Mouse (Mus musculus) hindbrain, embryonic 15.5 days (tissue): ENCODE results near the gene Mpc1. TPM values are rescaled to one million over a fixed set of nuclear protein-coding genes. Genes with fewer than 3 reads are reported as not detected.
"Not testable (repeated sequence)": the region's sequence is repeated elsewhere in the genome, so short reads cannot be mapped to it uniquely, and the experiment has no call there.

Source experiments
- ATAC-seq: fragments of 200-750 bp; cut with Nextera tagmentation; 2 replicates; pipeline ENCODE4 v1.8.0; 2017; ENCODE audit warnings: low read depth, moderate number of reproducible peaks, moderate TSS enrichment; ENCODE audit not compliant: low FRiP score
- H3K27ac ChIP-seq: fragments of 300-500 bp; sonication (generic); replicated peaks from 2 replicates; pipeline ENCODE4 v1.5.1; 2015; ENCODE audit warnings: mild to moderate bottlenecking, inconsistent platforms
- H3K27me3 ChIP-seq: fragments of 300-500 bp; sonication (generic); 2 replicates; pipeline ENCODE4 v1.6.1; 2015; ENCODE audit warnings: control low read depth, inconsistent platforms
- H3K36me3 ChIP-seq: fragments of 300-500 bp; sonication (generic); 2 replicates; pipeline ENCODE4 v1.6.1; 2015; ENCODE audit warnings: control low read depth, inconsistent platforms
- H3K4me1 ChIP-seq: fragments of 300-500 bp; sonication (generic); replicated peaks from 2 replicates; pipeline ENCODE4 v1.6.1; 2015; ENCODE audit warnings: control low read depth, inconsistent platforms
- H3K4me2 ChIP-seq: fragments of 300-500 bp; sonication (generic); 2 replicates; pipeline ENCODE4 v1.6.1; 2015; ENCODE audit warnings: moderate library complexity, mild to moderate bottlenecking, inconsistent platforms
- H3K4me3 ChIP-seq: fragments of 300-500 bp; sonication (generic); 2 replicates; pipeline ENCODE4 v1.5.1; 2015; ENCODE audit warnings: mild to moderate bottlenecking, inconsistent platforms
- H3K9ac ChIP-seq: fragments of 300-500 bp; sonication (generic); 2 replicates; pipeline ENCODE4 v1.6.1; 2015; ENCODE audit warnings: inconsistent platforms
- H3K9me3 ChIP-seq: fragments of 300-500 bp; sonication (generic); 2 replicates; pipeline ENCODE4 v1.6.1; 2016; ENCODE audit warnings: control low read depth, inconsistent platforms
- WGBS: fragments of 180-500 bp; shearing (Covaris S2); methylation state at CpG from one replicate; pipeline ENCODE4 v1.1.7; 2015; 5-methylcytosine and 5-hydroxymethylcytosine counted together
- polyA plus RNA-seq: library from polyadenylated mRNA; unstranded; fragments of >200 nt; fragmentation: Nextera tagmentation; extraction: Ambion mirVana; gene quantifications from 2 replicates; pipeline ENCODE4 v1.2.1, GENCODE M21; 2015

Gene Mpc1
- polyA plus RNA-seq, 1 experiment from 2014 or later = 341 TPM

DNA sequence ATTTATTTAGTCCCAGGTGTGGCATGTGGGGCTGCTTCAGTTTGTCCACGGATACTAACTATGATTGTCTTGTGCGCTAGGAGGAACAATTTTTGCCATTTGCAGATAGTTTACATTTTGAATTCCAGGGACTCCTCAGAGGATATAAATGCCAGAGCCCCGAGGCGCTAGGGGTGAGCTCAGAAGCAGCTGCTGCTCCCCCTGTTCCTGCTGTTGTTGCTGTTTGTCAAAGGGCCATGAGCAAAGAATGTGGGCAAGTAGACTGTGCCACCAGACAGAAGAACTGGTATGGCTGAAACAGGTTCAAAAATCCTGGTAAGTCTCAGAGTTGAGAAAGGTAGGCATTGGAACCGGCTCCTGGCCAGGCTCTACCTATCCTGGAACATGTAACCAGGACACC is 21.0 kb downstream of the Mpc1 start:
- H3K9me3 ChIP-seq = no peaks in the 10 kb centered on the region
- no peak overlapping the region for H3K4me3 ChIP-seq
- no peaks in the 10 kb centered on the region for H3K4me1 ChIP-seq
- no peaks in the 10 kb centered on the region for H3K36me3 ChIP-seq
- no peak overlapping the region for H3K27ac ChIP-seq
- 66% methylated on average over 5 of the region's 5 CpGs for WGBS
- no peak overlapping the region for H3K4me2 ChIP-seq
- no peak overlapping the region for H3K9ac ChIP-seq
- no peaks in the 10 kb centered on the region for H3K27me3 ChIP-seq
- ATAC-seq = no peak

DNA sequence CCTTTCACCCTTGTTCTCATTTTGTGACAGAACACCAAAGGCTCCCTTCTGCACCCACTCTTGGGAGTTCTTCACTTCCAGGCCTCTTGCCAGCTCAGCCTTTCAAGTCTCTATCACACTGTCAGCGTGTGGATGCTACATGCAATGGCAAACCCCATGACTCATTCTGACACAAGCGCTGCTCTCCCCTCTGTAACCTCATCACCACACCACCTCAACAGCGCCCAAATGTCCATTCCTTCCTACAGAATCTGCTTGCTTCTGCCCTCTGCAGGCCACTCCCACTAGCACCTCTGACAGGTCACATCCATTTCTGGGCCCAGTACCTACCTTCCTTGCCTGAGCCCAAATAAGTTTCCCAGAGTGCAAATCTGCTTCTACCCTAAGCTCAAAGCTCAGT is 23.1 kb downstream of the Mpc1 start:
- no peaks in the 10 kb centered on the region for H3K27me3 ChIP-seq
- H3K4me2 ChIP-seq = no peak overlapping the region
- WGBS = 23% methylated on average over 3 of the region's 3 CpGs
- no peak for ATAC-seq
- H3K36me3 ChIP-seq = no peaks in the 10 kb centered on the region
- H3K9ac ChIP-seq = no peak overlapping the region
- H3K4me1 ChIP-seq = 0 out of 2 replicates have a peak, but pooled peaks cover 4% of the 10 kb centered on the region
- no peak overlapping the region for H3K27ac ChIP-seq
- H3K9me3 ChIP-seq = no peaks in the 10 kb centered on the region
- no peak overlapping the region for H3K4me3 ChIP-seq

DNA sequence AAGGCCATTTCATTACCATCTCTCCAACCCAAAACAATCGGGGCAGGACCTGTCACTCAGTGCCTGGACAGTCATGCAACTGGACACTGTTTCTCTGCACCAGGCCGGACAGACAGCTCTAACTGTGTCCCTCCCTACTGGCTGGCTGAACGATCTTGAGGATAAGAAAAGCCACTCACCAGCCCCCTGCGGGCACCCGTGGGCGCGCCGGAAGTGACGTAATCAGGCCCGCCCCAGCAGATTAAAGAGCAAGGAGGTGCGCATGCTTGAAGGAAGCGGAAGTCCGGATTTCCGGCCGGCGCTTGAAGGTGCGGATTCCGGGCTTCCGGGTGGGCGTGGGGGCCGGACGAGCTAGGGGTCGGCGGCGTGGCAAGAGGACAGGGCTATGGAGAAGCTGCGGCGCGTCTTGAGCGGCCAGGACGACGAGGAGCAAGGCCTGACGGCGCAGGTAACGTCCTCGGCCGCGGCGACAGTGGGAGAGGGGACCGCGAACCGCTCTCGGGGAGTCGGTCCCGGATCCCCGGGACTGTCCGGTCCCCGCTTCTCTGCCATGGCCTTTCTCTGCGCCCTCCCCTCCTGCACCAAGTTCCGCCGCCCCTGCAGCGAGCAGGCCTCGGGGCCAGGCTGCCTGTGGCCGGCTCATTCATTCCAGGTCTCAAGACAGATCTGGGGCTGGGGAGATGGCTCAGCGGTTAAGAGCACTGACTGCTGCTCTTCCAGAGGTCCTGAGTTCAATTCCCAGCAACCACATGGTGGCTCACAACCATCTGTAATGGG is 28.3 kb downstream of the Mpc1 start, which contains the start of gene Sft2d1:
Gene Sft2d1 (plus strand): TSS at position 265 of the 777 bp plus-strand sequence.
- Histone ChIP-seq H3K9me3 (no peaks in the 10 kb centered on the region), H3K4me3 (peak within 1 kb of the TSS; percentile 59), H3K27me3 (no peaks in the 10 kb centered on the region), H3K36me3 (no peaks in the 10 kb centered on the region), H3K9ac (peak within 1 kb of the TSS; percentile 71), H3K27ac (peak within 1 kb of the TSS; percentile 88), H3K4me1 (peaks cover 27% of the 10 kb centered on the region), H3K4me2 (peak within 1 kb of the TSS; percentile 61)
- WGBS = under 1% methylated on average over 52 of the region's 54 CpGs
- ATAC-seq = peak; percentile 95

DNA sequence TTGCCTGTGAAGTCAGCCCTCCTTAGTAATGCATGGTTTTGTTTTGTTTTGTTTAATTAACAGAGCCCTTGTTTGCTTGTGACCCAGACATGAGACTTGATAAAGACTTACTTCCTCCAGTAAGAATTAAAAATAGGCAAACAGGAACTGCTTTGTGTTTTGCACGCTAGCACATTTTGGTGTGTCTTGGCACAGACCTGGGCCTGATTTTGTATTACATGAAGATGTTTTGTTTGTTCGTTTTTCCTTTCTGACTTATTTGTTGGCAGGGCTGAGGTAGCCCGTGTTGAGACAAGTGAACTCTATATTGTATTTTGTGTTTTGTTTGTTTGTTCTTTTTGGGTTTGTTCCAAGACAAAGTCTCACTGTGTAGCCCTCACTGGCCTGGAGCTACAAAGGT is 29.0 kb downstream of the Mpc1 start:
- ATAC-seq = no peak
- WGBS = 52% methylated on average over 3 of the region's 3 CpGs

DNA sequence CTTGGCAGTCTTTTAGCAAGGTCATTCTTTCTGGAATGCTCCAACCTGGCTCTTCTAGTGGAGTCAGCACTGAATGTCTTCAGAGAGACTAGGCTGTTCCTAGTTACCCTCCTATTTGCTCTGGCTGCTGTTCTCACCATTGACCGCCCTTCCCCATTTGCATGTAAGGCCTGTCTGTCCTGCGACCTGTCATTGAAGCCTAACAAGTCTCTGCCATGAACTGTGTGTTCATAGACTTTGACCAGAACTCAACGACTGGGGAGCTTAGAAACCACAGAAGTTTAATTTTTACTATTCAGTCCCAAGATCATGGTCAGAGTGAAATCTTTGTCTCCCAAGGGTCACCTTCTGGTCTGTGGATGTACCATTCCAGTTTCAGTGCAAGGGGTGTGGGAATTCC is 31.3 kb downstream of the Mpc1 start:
- Histone ChIP-seq H3K36me3 (no peaks in the 10 kb centered on the region), H3K4me2 (no peak overlapping the region), H3K9ac (no peak overlapping the region), H3K27ac (no peak overlapping the region), H3K27me3 (no peaks in the 10 kb centered on the region), H3K9me3 (no peaks in the 10 kb centered on the region), H3K4me3 (no peak overlapping the region), H3K4me1 (peaks cover 27% of the 10 kb centered on the region)
- no peak for ATAC-seq
- WGBS = 93% methylated on average over 3 of the region's 3 CpGs

More for the DNA sequence above, 29.0 kb downstream of the Mpc1 start:
- Histone ChIP-seq H3K27me3 (no peaks in the 10 kb centered on the region), H3K27ac (peak overlapping the region; percentile 88; the same call in 1 of the 2 replicates), H3K4me2 (peak overlapping the region; percentile 61), H3K9me3 (no peaks in the 10 kb centered on the region), H3K4me1 (peaks cover 27% of the 10 kb centered on the region), H3K36me3 (no peaks in the 10 kb centered on the region), H3K9ac (peak overlapping the region; percentile 71), H3K4me3 (peak overlapping the region; percentile 59)

DNA sequence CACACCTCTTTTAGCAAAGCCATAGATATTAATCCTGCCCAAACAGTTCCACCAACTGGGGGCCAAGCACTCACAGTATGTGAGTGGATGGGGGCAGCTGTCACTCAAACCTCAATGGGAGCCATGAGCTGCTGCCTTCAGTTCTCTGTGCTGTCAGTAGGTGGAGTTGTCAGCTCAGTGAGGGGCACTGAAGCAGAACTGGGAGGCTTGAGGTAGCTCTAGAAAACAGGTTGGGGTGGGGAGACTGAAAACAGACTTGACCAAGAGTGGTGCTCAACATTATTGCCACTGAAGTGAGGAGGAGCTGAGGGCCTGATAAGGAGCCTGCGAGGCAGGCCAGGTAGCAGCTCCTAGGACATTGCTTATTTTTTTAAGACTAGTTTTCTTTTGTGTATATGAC is 33.5 kb downstream of the Mpc1 start:
- Histone ChIP-seq H3K9ac (no peak overlapping the region), H3K4me1 (peaks cover 23% of the 10 kb centered on the region), H3K27ac (no peak overlapping the region), H3K4me3 (no peak overlapping the region), H3K27me3 (no peaks in the 10 kb centered on the region), H3K9me3 (no peaks in the 10 kb centered on the region), H3K4me2 (no peak overlapping the region), H3K36me3 (no peaks in the 10 kb centered on the region; the same call in 1 of the 2 replicates)
- ATAC-seq = no peak
- WGBS = 89% methylated on average over 1 of the region's 1 CpGs

DNA sequence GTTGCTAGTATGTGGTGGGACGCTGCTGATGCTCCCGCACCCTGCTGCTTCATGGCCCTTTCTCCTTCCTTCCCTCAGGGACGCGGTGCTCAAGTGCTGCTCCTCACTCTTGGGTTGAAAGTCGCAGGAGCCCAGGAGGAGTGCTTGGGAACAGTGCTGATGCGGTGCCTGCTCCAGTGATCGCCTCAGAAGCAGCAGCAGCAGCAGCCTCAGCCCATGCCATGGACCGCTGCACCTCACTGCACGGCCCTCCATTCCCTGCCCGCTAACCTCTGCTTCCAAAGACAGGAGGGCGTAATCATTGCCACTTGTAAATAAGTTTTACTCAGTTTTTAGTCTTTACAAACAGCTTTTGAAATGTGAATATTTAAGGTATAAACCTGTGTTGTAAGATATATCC is 44.2 kb downstream of the Mpc1 start:
- H3K27ac ChIP-seq, H3K9me3 ChIP-seq, ATAC-seq, H3K4me3 ChIP-seq, H3K4me1 ChIP-seq, H3K9ac ChIP-seq, H3K4me2 ChIP-seq, H3K27me3 ChIP-seq: not testable (repeated sequence)
- H3K36me3 ChIP-seq = peaks cover 22% of the 10 kb centered on the region
- WGBS = 83% methylated on average over 11 of the region's 11 CpGs

DNA sequence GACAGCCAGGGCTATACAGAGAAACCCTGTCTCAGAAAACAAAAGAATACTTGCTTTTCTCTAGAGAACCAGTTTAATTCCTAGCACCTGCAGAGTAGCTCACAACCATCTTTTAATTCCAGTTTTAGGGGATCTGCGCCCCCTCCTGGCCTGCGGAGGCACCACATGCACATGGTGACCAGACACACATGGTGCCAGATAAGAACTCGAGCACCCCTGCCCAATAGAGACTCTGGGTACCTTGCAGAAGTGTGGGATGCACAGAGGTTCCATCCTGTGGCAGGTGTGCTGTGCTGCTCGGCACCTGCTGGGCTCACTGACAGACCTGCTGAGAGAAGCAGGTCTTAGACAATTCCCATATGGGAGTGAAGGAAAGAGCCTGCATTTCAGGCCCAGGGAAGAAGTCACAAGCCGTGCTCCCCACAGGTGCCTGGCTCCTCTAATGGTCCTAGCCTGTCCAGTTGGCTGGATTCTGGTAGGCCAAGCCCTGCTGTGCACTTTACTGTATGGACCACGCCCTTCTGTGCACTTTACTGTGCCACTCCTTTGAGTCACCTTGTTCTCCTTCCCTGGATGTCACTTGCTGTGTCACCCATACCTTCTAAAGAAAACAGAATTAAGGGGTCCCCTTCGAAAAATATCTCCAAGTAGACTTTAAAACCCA is 45.9 kb downstream of the Mpc1 start:
- Histone ChIP-seq H3K27me3 (no peaks in the 10 kb centered on the region), H3K4me3 (no peak overlapping the region), H3K4me1 (no peaks in the 10 kb centered on the region), H3K36me3 (peaks cover 12% of the 10 kb centered on the region), H3K9me3 (no peaks in the 10 kb centered on the region), H3K4me2 (no peak overlapping the region), H3K9ac (no peak overlapping the region), H3K27ac (no peak overlapping the region)
- 70% methylated on average over 7 of the region's 7 CpGs for WGBS
- no peak for ATAC-seq

DNA sequence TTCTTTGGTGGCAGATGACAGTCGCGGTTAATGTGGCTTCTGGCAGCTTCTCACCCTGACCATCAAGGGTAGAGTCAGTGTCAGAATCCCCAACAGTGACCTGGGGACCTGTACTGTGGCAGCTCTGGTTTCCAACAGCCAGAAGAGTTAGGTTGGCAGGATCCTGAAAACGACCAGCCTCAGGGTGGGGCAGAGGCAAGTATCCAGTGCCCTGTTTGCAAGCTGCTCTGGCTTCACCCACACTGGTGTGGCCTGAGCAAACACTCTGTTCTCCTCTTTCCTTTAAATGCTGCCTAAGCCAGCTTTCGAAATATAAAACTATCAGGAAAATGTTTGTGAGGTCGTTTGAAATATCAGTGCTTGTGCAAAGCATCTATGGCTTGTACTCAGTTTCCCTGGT is 47.9 kb downstream of the Mpc1 start:
- H3K36me3 ChIP-seq = peaks cover 9% of the 10 kb centered on the region
- no peak overlapping the region for H3K4me2 ChIP-seq
- no peak overlapping the region for H3K4me3 ChIP-seq
- no peaks in the 10 kb centered on the region for H3K27me3 ChIP-seq
- H3K9ac ChIP-seq = no peak overlapping the region
- 81% methylated on average over 5 of the region's 5 CpGs for WGBS
- no peaks in the 10 kb centered on the region for H3K9me3 ChIP-seq
- no peak overlapping the region for H3K27ac ChIP-seq
- no peak for ATAC-seq
- H3K4me1 ChIP-seq = no peaks in the 10 kb centered on the region

DNA sequence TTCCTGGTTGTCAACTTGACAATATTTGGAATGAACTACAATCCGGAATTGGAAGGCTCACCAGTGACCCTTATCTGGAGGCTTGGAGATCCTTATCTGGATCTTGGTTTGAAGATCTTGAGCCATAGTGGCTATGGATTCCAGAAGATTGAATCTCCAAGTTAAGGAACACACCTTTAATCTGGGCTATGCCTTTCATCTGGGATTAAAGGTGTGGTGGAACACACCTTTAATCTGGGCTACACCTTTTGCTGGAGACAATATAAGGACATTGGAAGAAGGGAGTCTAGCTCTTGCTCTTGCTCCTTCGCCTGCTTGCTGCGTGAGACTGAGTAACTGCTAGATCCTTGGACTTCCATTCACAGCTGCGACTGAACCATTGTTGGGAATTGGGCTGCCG is 54.5 kb downstream of the Mpc1 start, which contains the start of gene Prr18:
Gene Prr18 (plus strand): TSS at position 301 of the 400 bp plus-strand sequence.
- not testable (repeated sequence) for H3K27ac ChIP-seq, H3K27me3 ChIP-seq, H3K9ac ChIP-seq, H3K9me3 ChIP-seq, H3K4me3 ChIP-seq, H3K36me3 ChIP-seq, ATAC-seq, H3K4me2 ChIP-seq
- peaks cover 32% of the 10 kb centered on the region for H3K4me1 ChIP-seq
- 100% methylated on average over 1 of the region's 5 CpGs for WGBS

DNA sequence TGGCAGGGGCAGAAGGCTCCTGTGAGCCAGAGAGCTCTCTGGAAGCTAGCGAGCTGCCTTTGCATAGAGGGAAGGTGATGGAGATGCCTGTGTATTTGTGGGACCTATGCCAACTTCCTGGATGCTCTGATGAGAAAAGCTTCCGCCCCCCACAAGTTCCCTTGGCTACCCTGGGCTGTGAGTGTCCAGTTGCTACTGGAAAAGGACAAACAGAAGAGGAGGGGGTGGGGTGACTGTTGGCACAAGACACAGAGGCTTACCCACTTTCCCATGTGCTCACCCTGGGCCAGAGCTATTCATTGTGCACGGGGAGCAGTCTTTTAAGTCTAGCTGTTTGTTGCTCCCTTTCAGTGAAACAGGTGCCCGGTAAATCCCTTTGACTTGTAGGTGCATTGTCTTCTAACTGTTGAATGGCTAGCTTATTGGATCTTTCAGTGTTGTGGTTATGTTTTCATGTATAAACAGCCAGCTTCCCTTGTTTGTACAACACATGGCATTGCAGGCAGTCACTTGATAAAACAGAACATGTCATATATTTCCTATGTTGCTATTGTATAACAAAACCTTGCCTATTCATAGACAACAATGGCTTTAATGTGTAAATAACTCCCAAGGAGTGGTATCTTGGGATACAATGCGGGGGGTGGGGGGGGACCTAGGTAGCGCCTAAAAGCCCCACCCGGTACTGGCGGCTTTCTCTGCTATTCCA is 57.1 kb downstream of the Mpc1 start:
- peak overlapping the region; percentile 97 for H3K4me2 ChIP-seq
- H3K4me1 ChIP-seq = peaks cover 53% of the 10 kb centered on the region
- peak; percentile 71; the same call in 1 of the 2 replicates for ATAC-seq
- peak overlapping the region; percentile 95 for H3K27ac ChIP-seq
- H3K4me3 ChIP-seq = peak overlapping the region; percentile 80
- H3K9me3 ChIP-seq = no peaks in the 10 kb centered on the region
- H3K27me3 ChIP-seq = no peaks in the 10 kb centered on the region
- 9% methylated on average over 8 of the region's 8 CpGs for WGBS
- H3K36me3 ChIP-seq = no peaks in the 10 kb centered on the region
- peak overlapping the region; percentile 97 for H3K9ac ChIP-seq
